Mouse (Mus musculus) heart, adult 2 months (tissue): Measurements from ENCODE around the gene Rfng. TPM values are rescaled to one million over a fixed set of nuclear protein-coding genes. Genes with fewer than 3 reads are reported as not detected.

ENCODE experiments used
- DNase-seq, 2 experiments: peaks; one replicate each; pipeline ENCODE4 v3.0.0; 2021
- H3K27ac ChIP-seq: fragments of 200-600 bp; 2 replicates; pipeline ENCODE4 v1.8.1; 2022
- H3K27me3 ChIP-seq: fragments of 200-500 bp; 2 replicates; pipeline ENCODE4 v1.6.1; 2012; ENCODE audit warnings: mild to moderate bottlenecking, low read length, inconsistent platforms, mixed read lengths; ENCODE audit not compliant: control insufficient read depth, insufficient read depth
- H3K36me3 ChIP-seq: fragments of 200-500 bp; 2 replicates; pipeline ENCODE4 v1.6.1; 2012; ENCODE audit warnings: low read length, inconsistent platforms; ENCODE audit not compliant: control insufficient read depth, insufficient read depth
- H3K4me1 ChIP-seq: fragments of 200-500 bp; 2 replicates; pipeline ENCODE4 v1.6.1; 2011; ENCODE audit warnings: low read length; ENCODE audit not compliant: control insufficient read depth, insufficient read depth
- H3K4me3 ChIP-seq: fragments of 200-600 bp; 2 replicates; pipeline ENCODE4 v1.8.1; 2022
- H3K79me2 ChIP-seq: fragments of 200-500 bp; replicated peaks from 2 replicates; pipeline ENCODE4 v1.6.1; 2012; ENCODE audit warnings: mild to moderate bottlenecking, inconsistent platforms, low read length, moderate library complexity, mixed read lengths; ENCODE audit not compliant: control insufficient read depth, insufficient read depth
- H3K9ac ChIP-seq: fragments of 200-500 bp; 2 replicates; pipeline ENCODE4 v1.6.1; 2012; ENCODE audit warnings: low read depth, mild to moderate bottlenecking, control low read depth, inconsistent platforms, low read length, mixed read lengths
- CTCF ChIP-seq: fragments of 200-600 bp; IDR thresholded peaks from 2 replicates; pipeline ENCODE4 v1.8.1; 2022; ENCODE audit warnings: antibody characterized with exemption, mild to moderate bottlenecking, moderate library complexity
- EP300 ChIP-seq: fragments of 200-500 bp; IDR thresholded peaks from 2 replicates; pipeline ENCODE4 v1.6.1; 2011; ENCODE audit warnings: low read depth, low read length, control low read depth; ENCODE audit not compliant: insufficient read depth
- POLR2A ChIP-seq: fragments of 200-500 bp; IDR thresholded peaks from 2 replicates; pipeline ENCODE4 v1.6.1; 2011; ENCODE audit warnings: mild to moderate bottlenecking, low read depth, low read length, control low read depth; ENCODE audit not compliant: insufficient read depth
- WGBS: fragments of 180-500 bp; shearing (Covaris S2); methylation state at CpG from one replicate; pipeline ENCODE4 v1.1.7; 2018; 5-methylcytosine and 5-hydroxymethylcytosine counted together
- intact Hi-C: fragments of 180-260 bp; cut with DNase I; formaldehyde crosslinking; loops from one replicate; pipeline ENCODE4 v1.15.1; 2025
- polyA plus RNA-seq: library from polyadenylated mRNA; depleted of rRNA; stranded (reverse); fragments of >200 nt; gene quantifications from 2 replicates; pipeline ENCODE4 v1.2.3, GENCODE M21; 2012; rRNA removed
- total RNA-seq, 2 experiments: library from RNA; stranded (reverse); gene quantifications; 2 replicates each; pipeline ENCODE4 v1.2.3; 2021

Gene Rfng
- total and polyA plus RNA-seq, 3 experiments = 11.9 to 28.6 (median 12.5) TPM

DNA sequence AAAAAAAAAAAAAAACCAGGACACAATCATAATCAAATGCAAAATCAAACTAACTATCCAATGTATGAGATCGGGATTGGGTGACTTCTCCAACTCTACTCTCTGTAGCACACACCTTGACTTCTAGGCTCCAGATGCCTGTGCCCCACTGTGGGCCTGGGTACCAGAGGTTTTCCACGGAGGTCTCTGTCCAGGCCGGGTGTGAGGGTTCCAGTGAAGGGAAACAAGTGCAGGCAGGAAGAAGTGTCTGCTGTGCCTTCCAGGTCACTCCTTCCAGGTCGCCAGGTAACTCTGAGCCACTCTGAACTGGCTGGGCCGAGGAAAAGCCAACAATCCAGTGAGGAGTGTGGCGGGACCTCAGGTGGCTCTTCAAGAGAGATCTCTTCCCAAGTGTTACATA lies 47.6 kb downstream of the Rfng start:
- Histone ChIP-seq H3K79me2 (no peaks in the 10 kb centered on the region), H3K36me3 (no peaks in the 10 kb centered on the region), H3K4me1 (peaks cover 14% of the 10 kb centered on the region), H3K27ac (no peak overlapping the region), H3K4me3 (no peak overlapping the region), H3K9ac (no peak overlapping the region), H3K27me3 (no peaks in the 10 kb centered on the region)
- TF ChIP-seq POLR2A = no peak
- TF ChIP-seq CTCF = no peak
- TF ChIP-seq EP300 = no peak
- no peak for DNase-seq
- 69% methylated on average over 6 of the region's 6 CpGs for WGBS
- intact Hi-C loops = no loop called here

DNA sequence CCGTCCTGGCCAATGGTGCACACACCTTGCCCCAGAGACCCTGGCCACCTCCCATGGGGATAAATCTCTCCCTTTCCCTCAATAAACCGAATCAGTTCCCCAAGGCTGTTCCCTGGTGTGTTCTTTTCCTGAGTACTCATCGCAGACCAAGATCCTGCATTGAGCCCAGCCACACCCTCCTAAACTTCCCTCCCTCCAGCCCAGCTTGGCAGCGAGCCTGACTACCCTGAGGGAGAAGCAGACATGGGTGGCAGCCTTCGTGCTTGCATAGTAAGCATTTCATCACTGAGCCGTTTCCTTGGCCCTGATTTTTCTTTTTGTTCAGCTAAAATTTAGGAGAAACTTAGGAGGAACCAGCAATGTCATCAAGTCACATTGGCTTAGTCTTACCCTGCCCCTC lies 50.5 kb downstream of the Rfng start:
- Histone ChIP-seq H3K36me3 (no peaks in the 10 kb centered on the region), H3K9ac (no peak overlapping the region), H3K79me2 (no peaks in the 10 kb centered on the region), H3K4me3 (no peak overlapping the region), H3K4me1 (peaks cover 15% of the 10 kb centered on the region), H3K27ac (no peak overlapping the region), H3K27me3 (no peaks in the 10 kb centered on the region)
- intact Hi-C loops = no loop called here
- WGBS = 28% methylated on average over 6 of the region's 6 CpGs
- peak; percentile 45; the same call in 1 of the 2 replicates for TF ChIP-seq EP300
- TF ChIP-seq POLR2A = no peak
- DNase-seq = peak; percentile 57 to 75

DNA sequence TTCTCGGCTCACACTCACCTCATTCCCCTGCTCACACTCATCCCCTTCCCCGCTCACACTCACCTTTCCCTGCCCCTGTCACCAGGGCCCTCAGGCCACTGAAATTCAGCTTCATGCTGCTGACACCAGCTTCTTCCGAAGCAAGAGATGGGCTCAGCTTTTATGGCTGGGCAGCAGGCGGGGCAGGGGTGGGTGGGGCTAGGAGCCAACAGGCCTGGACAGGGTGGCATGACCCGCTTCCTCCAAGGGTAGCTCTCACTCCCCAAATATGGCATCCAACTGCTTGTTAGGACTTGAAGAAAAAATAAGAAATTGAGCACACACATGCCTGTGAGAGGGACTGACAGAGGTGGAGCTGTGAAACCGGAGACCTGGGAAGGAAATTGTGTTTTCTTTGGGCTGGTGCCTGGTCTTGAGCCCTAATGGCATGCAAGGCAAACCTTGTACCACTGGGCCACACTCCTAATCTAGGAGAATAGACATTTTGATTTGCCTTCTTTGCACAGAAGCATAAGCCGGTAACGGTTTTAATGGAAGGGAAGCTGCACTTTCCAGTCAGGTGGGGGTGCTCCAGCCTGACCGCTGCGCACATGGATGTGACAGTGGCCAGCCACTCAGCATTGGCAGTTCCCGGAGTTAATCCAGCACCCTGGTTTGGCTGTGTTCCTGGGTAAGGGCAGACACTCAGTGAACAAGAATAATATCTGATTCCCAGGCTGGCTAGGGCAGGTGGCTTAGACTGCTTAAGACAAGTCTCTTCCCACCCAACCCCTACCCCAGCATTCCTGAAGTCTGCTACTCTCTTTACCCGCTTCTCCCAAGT lies 51.9 kb downstream of the Rfng start, which contains the start of gene Cbr2:
TSS of gene Cbr2 (minus strand) at position 257 of the 823 bp plus-strand sequence.
- H3K9ac ChIP-seq = no peak within 1 kb of the TSS; the same call in 1 of the 2 replicates
- H3K4me1 ChIP-seq = peaks cover 15% of the 10 kb centered on the region
- DNase-seq = peak; percentile 59 to 67
- H3K79me2 ChIP-seq = no peaks in the 10 kb centered on the region
- intact Hi-C loops = no loop called here
- no peaks in the 10 kb centered on the region for H3K36me3 ChIP-seq
- H3K27ac ChIP-seq = no peak within 1 kb of the TSS
- peak; percentile 82; the same call in 1 of the 2 replicates for TF ChIP-seq EP300
- peak; percentile 47; the same call in 1 of the 2 replicates for TF ChIP-seq POLR2A
- peak; percentile 27 for TF ChIP-seq CTCF
- no peak within 1 kb of the TSS for H3K4me3 ChIP-seq
- H3K27me3 ChIP-seq = no peaks in the 10 kb centered on the region
- WGBS = 51% methylated on average over 12 of the region's 12 CpGs

DNA sequence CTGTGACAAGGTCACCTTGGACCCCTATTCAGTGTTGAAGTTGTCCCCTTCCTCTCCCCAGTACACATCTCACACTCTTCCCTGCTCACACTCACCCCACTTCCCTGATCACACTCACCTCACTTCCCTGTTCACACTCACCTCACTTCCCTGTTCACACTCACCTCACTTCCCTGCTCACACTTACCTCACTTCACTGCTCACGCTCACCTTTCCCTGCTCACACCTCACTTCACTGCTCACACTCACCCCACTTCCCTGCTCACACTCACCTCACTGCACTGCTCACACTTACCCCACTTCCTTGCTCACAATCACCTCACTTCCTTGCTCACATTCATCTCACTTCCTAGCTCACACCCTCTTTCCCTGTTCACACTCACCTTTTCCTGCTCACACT lies 52.6 kb downstream of the Rfng start:
- Histone ChIP-seq H3K36me3 (no peaks in the 10 kb centered on the region), H3K4me3 (no peak overlapping the region), H3K27ac (no peak overlapping the region), H3K27me3 (no peaks in the 10 kb centered on the region), H3K9ac (no peak overlapping the region; the same call in 1 of the 2 replicates), H3K4me1 (peaks cover 16% of the 10 kb centered on the region), H3K79me2 (no peaks in the 10 kb centered on the region)
- DNase-seq = no peak
- TF ChIP-seq EP300 = no peak
- no peak for TF ChIP-seq CTCF
- no peak for TF ChIP-seq POLR2A
- intact Hi-C loops = no loop called here
- WGBS = 88% methylated on average over 1 of the region's 1 CpGs

Other genes with a start within 250 kb of the Rfng start
- gene Mcrip1, start 234.5 kb downstream of the Rfng start, total RNA-seq = 10 to 100 TPM; 38.5 to 43.9 TPM
- 84.9 and 97.4 TPM in 2 replicates for gene Mcrip1, start 234.5 kb downstream of the Rfng start, polyA plus RNA-seq
- gene Ppp1r27, start 233.1 kb downstream of the Rfng start, total RNA-seq = under 1 TPM in 1 of 2 experiments, not detected in 1; 0.34 TPM
- gene Ppp1r27, start 233.1 kb downstream of the Rfng start, polyA plus RNA-seq = 0.64 and 0.96 TPM in 2 replicates
- gene P4hb, start 211.0 kb downstream of the Rfng start, total RNA-seq = 100 to 1,000 TPM; 221 to 246 TPM
- gene P4hb, start 211.0 kb downstream of the Rfng start, polyA plus RNA-seq = 115 and 174 TPM in 2 replicates
- gene Arhgdia, start 202.6 kb downstream of the Rfng start, total RNA-seq = 100 to 1,000 TPM; 139 to 144 TPM
- gene Arhgdia, start 202.6 kb downstream of the Rfng start, polyA plus RNA-seq = 245 and 257 TPM in 2 replicates
- 10 to 100 TPM; 48.7 to 52.0 TPM for gene Alyref, start 185.8 kb downstream of the Rfng start, total RNA-seq
- gene Alyref, start 185.8 kb downstream of the Rfng start, polyA plus RNA-seq = 13.6 and 15.6 TPM in 2 replicates
- 10 to 100 TPM; 79.9 to 89.0 TPM for gene Anapc11, start 185.8 kb downstream of the Rfng start, total RNA-seq
- gene Anapc11, start 185.8 kb downstream of the Rfng start, polyA plus RNA-seq = 87.8 and 105 TPM in 2 replicates
- not detected for gene Npb, start 175.7 kb downstream of the Rfng start, total RNA-seq
- not detected in 2 replicates for gene Npb, start 175.7 kb downstream of the Rfng start, polyA plus RNA-seq
- 10 to 100 TPM; 51.8 to 55.6 TPM for gene Pcyt2, start 166.3 kb downstream of the Rfng start, total RNA-seq
- gene Pcyt2, start 166.3 kb downstream of the Rfng start, polyA plus RNA-seq = 111 and 125 TPM in 2 replicates
- 1 to 10 TPM; 7.0 to 7.4 TPM for gene Sirt7, start 159.0 kb downstream of the Rfng start, total RNA-seq
- gene Sirt7, start 159.0 kb downstream of the Rfng start, polyA plus RNA-seq = 23.7 and 25.9 TPM in 2 replicates
- gene Mafg, start 150.6 kb downstream of the Rfng start, total RNA-seq = 10 to 100 TPM; 35.7 to 45.2 TPM
- 32.8 and 37.2 TPM in 2 replicates for gene Mafg, start 150.6 kb downstream of the Rfng start, polyA plus RNA-seq
- gene Pycr1, start 140.4 kb downstream of the Rfng start, total RNA-seq = 1 to 10 TPM in 1 of 2 experiments, under 1 TPM in 1; 0.81 to 1.2 TPM
- 3.9 and 4.9 TPM in 2 replicates for gene Pycr1, start 140.4 kb downstream of the Rfng start, polyA plus RNA-seq
- 10 to 100 TPM; 77.6 to 87.3 TPM for gene Myadml2, start 136.0 kb downstream of the Rfng start, total RNA-seq
- 55.1 and 68.3 TPM in 2 replicates for gene Myadml2, start 136.0 kb downstream of the Rfng start, polyA plus RNA-seq
- under 1 TPM in 1 of 2 experiments, not detected in 1; 0.23 TPM for gene Notum, start 123.0 kb downstream of the Rfng start, total RNA-seq
- 0.18 and 0.35 TPM in 2 replicates for gene Notum, start 123.0 kb downstream of the Rfng start, polyA plus RNA-seq
- 10 to 100 TPM; 35.2 to 38.3 TPM for gene Aspscr1, start 111.2 kb downstream of the Rfng start, total RNA-seq
- gene Aspscr1, start 111.2 kb downstream of the Rfng start, polyA plus RNA-seq = 38.4 and 38.6 TPM in 2 replicates
- gene Cenpx, start 70.5 kb downstream of the Rfng start, total RNA-seq = 10 to 100 TPM; 26.4 to 34.2 TPM
- gene Cenpx, start 70.5 kb downstream of the Rfng start, polyA plus RNA-seq = 51.4 and 53.0 TPM in 2 replicates
- 1 to 10 TPM; 4.2 to 4.5 TPM for gene Lrrc45, start 70.3 kb downstream of the Rfng start, total RNA-seq
- gene Lrrc45, start 70.3 kb downstream of the Rfng start, polyA plus RNA-seq = 12.5 and 12.7 TPM in 2 replicates
- under 1 TPM; 0.70 to 0.99 TPM for gene Rac3, start 62.7 kb downstream of the Rfng start, total RNA-seq
- 3.3 and 4.6 TPM in 2 replicates for gene Rac3, start 62.7 kb downstream of the Rfng start, polyA plus RNA-seq
- 10 to 100 TPM; 12.1 to 12.9 TPM for gene Dcxr, start 56.9 kb downstream of the Rfng start, total RNA-seq
- 32.0 and 35.5 TPM in 2 replicates for gene Dcxr, start 56.9 kb downstream of the Rfng start, polyA plus RNA-seq
- 10 to 100 TPM; 17.7 to 19.4 TPM for gene Cbr2, start 52.1 kb downstream of the Rfng start, total RNA-seq
- gene Cbr2, start 52.1 kb downstream of the Rfng start, polyA plus RNA-seq = 42.3 and 379 TPM in 2 replicates
- gene Hmga1b, start 21.4 kb downstream of the Rfng start, total RNA-seq = 10 to 100 TPM; 24.5 to 31.4 TPM
- gene Hmga1b, start 21.4 kb downstream of the Rfng start, polyA plus RNA-seq = 0.57 and 1.4 TPM in 2 replicates
- 10 to 100 TPM; 54.4 to 55.8 TPM for gene Gps1, start 65 bp upstream of the Rfng start, total RNA-seq
- 85.9 and 129 TPM in 2 replicates for gene Gps1, start 65 bp upstream of the Rfng start, polyA plus RNA-seq
- gene Dus1l, start 12.2 kb upstream of the Rfng start, total RNA-seq = 10 to 100 TPM; 23.3 to 23.5 TPM
- 20.6 and 26.4 TPM in 2 replicates for gene Dus1l, start 12.2 kb upstream of the Rfng start, polyA plus RNA-seq
- gene Fasn, start 40.3 kb upstream of the Rfng start, total RNA-seq = 10 to 100 TPM; 22.0 to 32.1 TPM
- gene Fasn, start 40.3 kb upstream of the Rfng start, polyA plus RNA-seq = 318 and 731 TPM in 2 replicates
- gene Ccdc57, start 148.7 kb upstream of the Rfng start, total RNA-seq = 1 to 10 TPM in 1 of 2 experiments, under 1 TPM in 1; 0.86 to 1.1 TPM
- gene Ccdc57, start 148.7 kb upstream of the Rfng start, polyA plus RNA-seq = 0.61 and 1.3 TPM in 2 replicates
- 1 to 10 TPM; 1.2 to 1.3 TPM for gene Slc16a3, start 164.3 kb upstream of the Rfng start, total RNA-seq
- 4.0 and 4.2 TPM in 2 replicates for gene Slc16a3, start 164.3 kb upstream of the Rfng start, polyA plus RNA-seq
- 10 to 100 TPM; 48.7 to 55.9 TPM for gene Csnk1d, start 207.1 kb upstream of the Rfng start, total RNA-seq
- gene Csnk1d, start 207.1 kb upstream of the Rfng start, polyA plus RNA-seq = 33.9 and 45.6 TPM in 2 replicates